Mouse (Mus musculus): ENCODE measurements around the gene Myom3.

Myom3 gene

DNA sequence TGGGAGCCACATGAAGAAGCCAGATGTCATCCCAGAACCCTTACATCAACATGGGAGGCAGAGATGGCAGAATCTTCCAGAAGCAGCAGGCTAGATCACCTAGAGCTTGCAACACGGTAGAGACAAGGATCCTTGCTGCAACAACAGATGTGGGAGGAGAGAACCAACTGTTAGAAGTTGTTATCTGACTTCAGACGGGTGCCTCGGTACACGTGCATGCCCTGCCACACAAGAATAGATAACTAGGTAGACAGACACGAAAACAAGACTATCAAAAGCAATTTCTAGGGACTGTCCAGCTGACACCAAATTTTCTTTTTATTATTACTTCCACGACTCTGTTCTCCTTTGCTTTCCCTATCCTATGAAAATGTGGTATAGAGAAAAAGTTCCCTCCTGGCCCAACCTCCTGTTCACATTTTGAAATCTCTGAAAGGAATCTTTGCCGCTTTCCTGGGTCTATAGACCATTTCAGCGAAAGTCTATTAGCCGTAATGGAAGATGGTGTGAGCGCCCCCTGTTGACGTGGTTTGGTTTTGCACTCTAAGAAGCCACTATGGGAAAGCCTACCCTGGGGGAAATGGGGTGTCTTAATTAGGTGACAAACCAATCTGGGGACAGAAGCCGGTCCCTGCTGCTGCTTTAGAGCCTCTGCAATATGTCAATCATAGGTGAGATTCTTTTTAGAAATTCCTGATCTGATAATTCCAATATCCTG, 57.5 kb downstream of the Myom3 start:
- DNase-seq = peak; percentile 58

DNA sequence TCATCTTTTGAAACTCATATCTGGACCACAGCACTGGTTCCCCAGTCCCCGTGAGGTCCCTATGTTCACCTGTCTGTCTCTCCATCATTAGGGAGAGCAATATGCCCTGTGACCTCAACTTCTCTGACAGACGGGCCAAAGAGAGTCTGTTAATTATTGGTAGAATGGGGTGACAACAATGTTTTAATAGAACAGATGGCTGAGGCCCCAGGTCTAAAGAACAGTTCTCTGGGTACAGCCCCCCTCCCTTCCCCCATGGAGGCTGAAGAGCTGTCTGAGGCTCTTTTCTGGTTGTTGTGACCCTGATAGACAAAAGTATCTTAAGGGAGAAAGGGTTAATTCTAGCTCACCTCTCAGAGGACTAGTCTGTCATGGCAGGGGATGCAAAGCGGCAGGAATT, 58.9 kb downstream of the Myom3 start:
- peak; percentile 37 for DNase-seq

DNA sequence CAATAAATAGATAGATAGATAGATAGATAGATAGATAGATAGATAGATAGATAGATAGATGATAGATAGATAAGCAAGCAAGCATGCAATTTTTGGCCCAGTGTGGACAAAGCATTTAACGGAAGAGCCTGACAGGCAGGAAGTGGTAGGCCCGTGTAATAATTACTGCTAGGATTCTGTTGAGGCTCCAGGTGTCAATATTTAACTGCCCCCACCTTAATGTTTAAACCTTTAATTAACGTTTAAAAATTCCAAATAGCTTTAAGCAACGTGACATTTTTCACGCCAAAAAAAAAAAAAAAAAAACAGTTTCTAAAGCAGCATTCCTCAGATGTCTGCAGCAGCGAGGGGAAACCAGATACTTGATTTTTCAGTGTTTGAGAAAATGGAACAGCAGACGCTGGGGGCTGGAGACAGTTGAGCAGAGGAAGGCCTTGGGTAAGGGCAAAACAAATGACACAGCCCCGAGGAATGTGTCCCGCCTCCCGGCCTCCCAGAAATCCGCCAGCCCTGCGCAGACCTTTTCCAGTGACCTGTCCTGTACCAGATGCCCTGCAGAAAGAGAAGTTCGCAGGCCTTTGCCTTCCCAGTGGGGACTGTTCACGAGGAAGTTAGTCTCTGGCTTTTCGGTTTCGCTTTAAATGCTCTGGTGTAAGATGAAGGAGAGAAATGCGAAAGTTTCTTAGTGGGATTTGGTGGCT, 60.5 kb downstream of the Myom3 start:
- DNase-seq = peak; percentile 74

GRCm38 (mm10) chr4:135821772-135822171, 62.3 kb downstream of the Myom3 start:
- no peak for DNase-seq

- peak; percentile 62 for DNase-seq
Observed at GRCm38 (mm10) chr4:135823298-135823697, 63.8 kb downstream of the Myom3 start.

GRCm38 (mm10) chr4:135824254-135824653, 64.7 kb downstream of the Myom3 start:
- DNase-seq = no peak

GRCm38 (mm10) chr4:135828491-135828890, 69.0 kb downstream of the Myom3 start:
- DNase-seq = peak; percentile 89

- peak; percentile 50 for DNase-seq
Observed at GRCm38 (mm10) chr4:135832070-135832469, 72.6 kb downstream of the Myom3 start.

DNA sequence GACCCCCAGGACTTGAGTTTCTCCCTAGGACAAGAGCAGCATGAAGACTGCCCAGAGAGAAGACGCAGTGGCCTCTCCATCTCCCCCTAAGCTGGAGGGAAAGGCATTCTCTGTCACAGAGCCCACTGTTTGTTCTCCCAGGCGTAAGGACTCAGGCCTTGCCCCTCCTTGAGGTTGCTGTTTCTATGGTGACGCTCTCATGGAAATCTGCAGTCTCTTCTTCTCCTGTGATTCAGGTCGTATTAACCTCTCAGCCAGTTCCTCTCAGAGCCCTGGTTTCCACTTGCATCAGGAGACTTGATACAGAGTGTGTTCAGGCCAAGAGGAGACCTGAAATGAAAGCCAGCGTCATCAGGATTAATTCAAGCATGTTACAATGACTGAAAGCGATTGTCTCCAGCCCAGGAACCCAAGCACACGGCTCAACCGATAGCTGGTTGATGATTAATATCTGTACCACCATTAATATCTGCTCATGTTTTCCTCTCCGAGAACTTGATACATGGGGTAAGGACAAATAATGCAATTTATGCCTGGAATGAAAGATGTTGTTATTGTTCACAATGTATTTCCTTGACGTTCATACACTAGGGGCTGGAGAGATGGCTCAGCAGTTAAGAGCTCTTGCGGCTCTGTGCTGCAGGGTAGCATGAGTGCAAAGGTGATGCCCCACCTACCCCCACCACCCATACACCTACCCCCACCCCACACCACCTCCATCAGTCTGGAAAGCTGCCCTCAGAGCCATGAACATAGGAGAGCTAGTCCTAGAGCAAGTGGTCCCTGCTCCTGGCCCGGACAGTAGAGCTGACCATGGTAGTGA, 74.0 kb downstream of the Myom3 start:
- DNase-seq = no peak

DNA sequence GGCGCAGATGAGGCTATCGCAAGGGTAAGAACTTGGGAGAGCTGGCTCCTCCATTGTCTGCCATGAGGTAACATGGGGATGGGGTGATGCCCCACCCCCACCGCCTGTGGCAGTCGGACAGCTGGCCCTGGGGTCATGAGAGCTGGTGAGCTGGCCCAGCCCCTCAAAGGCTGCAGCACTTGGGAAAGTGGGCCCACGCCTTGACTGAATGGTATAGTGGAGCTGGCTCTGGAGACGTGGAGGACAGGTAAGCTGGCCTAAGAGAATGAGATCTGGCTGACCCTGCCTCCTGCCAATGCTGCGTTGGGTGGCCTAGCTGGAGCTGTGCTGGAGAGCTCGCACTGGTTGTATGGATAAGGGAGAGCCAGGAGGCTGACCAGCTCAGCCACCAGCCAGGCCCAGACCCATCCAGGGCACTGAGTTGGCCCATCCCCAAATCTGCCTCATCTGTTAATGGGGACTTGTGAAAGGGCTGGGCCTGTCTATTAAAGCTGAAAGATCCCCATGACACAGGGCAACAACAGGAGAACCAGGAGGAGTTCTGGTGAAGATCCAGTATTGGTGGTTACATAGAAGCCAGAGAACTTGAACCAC, 74.7 kb downstream of the Myom3 start:
- no peak for DNase-seq

- no peak for DNase-seq
Observed at GRCm38 (mm10) chr4:135838925-135839292, 79.4 kb downstream of the Myom3 start.

DNA sequence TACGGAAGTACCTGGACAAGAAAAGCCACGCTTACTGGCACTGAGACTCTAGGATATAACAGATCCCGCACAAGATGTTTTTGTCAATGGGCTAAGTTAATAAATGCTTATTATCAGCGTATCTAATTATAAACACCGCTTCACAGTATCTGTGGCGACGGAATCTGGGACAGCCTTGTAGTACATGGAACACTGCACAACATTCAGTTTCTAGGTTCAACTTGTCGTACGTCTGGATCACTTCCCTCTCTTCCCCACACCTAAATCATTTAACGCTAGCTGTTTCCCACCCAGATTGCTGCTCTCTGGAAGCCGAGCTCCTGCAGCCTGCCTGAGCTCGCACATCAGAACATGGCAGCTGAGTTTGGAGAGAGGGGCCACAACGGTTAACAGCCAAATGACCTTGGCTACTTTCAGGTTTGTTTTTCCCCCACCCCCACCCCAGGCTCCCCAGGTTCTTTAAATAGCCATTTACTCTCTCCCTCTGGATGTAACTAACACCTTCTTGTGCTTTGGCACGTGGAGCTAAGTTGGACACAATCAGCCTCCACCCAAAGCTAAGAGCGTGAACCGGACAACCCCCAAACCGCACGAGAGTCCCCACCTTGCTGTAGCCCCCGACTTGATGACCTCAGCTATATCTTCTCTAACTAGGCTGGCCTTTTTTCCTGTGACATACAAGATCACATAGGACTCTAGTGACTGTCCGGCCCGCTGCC, 79.9 kb downstream of the Myom3 start:
- no peak for DNase-seq

- DNase-seq = no peak
Observed at GRCm38 (mm10) chr4:135844400-135844799, 84.9 kb downstream of the Myom3 start.

DNA sequence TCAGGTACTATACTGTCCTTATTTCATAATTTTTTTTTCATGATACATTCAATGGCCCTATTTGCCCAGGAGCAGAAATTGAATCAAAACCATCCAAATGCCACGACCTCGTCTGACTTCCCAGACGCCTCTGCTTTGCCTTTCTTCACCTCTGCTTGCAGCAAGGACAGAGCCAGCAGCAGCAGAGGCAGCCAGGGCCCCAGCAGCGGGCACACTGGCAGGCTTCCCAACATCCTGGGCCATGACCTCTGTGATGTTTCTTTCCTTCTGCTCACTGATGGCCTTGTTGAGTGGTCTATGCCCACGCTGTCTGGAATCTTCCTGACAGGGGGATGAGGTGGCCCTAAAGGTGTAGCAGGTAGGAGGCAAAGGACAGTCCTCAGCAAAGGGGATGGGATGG, 88.1 kb downstream of the Myom3 start:
- peak; percentile 43 for DNase-seq

- DNase-seq = no peak
Observed at GRCm38 (mm10) chr4:135850411-135851095, 91.0 kb downstream of the Myom3 start.

DNA sequence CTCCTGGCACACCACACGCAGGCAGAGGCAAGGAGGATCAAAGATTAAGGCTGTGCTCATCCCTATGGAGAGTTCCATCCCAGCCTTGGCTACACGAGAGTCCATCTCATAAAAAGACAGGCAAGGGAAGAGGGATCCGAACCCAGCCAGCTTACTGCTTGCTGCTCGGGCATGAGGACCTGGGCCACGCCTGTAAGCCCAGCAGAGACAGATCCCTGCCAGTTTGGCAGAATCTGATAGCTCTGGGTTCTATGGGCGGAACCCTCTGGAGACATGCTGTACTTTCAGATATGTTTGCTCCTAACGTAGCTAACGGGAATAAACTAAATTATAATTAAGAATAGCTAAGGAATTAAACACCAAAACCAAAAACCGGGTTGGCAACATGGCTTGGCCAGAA, 92.4 kb downstream of the Myom3 start:
- no peak for DNase-seq

DNA sequence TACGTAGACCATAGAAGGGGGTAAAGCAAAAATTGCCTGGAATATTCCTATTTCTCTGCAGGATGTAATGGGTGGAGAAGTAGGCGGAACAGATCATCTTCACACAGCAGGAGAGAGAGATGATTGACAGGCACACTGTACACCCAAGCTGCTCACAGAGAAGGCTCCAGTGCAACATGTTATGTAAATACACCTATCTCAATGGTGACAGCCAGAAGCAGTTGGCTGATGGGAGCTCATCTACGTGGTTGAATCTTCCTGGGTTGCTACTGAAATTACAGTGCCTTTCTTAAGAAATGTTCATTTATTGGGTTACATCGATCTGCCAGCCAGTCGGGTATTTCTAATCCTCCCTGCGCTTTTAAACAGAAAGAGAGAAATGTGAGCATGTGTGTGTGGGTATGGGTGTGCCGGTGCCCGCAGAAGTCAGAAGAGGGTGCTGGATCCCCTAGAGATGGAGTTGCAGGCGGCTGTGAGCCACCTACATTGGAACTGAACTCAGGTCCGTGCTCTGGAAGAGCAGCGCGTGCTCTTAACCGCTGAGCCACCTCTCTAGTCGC, 94.6 kb downstream of the Myom3 start:
- DNase-seq = no peak

GRCm38 (mm10) chr4:135854630-135855029, 95.1 kb downstream of the Myom3 start:
- DNase-seq = no peak

GRCm38 (mm10) chr4:135855080-135855479, 95.6 kb downstream of the Myom3 start:
- no peak for DNase-seq

- DNase-seq = peak; percentile 99
Observed at GRCm38 (mm10) chr4:135855536-135856222, 96.2 kb downstream of the Myom3 start, which contains the start of gene Srsf10. TSS of gene Srsf10 (plus strand) at chr4:135855747.

Data from kidney, postnatal 10 days (tissue).